Mouse (Mus musculus) left cerebral cortex, adult 9 months (tissue): ENCODE results near the gene Mfap1a.
"Not testable (repeated sequence)": the region's sequence is repeated elsewhere in the genome, so short reads cannot be mapped to it uniquely, and the experiment has no call there.

Source experiments
- DNase-seq, 2 experiments: peaks; one replicate each; pipeline ENCODE4 v3.0.0; 2022; ENCODE audit warnings: low spot score in 2 of 2

Mfap1a gene

GRCm38 (mm10) chr2:121505942-121506882 is at the start of gene Mfap1a, which contains the start of gene Wdr76:
Gene Mfap1a (minus strand): TSS chr2:121506665.
Gene Wdr76 (plus strand): TSS chr2:121506723.
- DNase-seq = peak; percentile 67 to 88

GRCm38 (mm10) chr2:121551271-121551670 is 44.8 kb upstream of the Mfap1a start:
- no peak for DNase-seq

GRCm38 (mm10) chr2:121549630-121550029 is 43.2 kb upstream of the Mfap1a start:
- no peak for DNase-seq

GRCm38 (mm10) chr2:121544829-121545228 is 38.4 kb upstream of the Mfap1a start:
- DNase-seq = no peak

GRCm38 (mm10) chr2:121525056-121525455 is 18.6 kb upstream of the Mfap1a start:
- peak; percentile 32 to 37 for DNase-seq

- DNase-seq = not testable (repeated sequence)
Observed at GRCm38 (mm10) chr2:121522830-121523229, 16.4 kb upstream of the Mfap1a start.

- peak in 1 of 2 experiments; percentile 60 for DNase-seq
Observed at GRCm38 (mm10) chr2:121522006-121522405, 15.5 kb upstream of the Mfap1a start.

- not testable (repeated sequence) for DNase-seq
Observed at GRCm38 (mm10) chr2:121518711-121519110, 12.2 kb upstream of the Mfap1a start.

GRCm38 (mm10) chr2:121518106-121518505 is 11.6 kb upstream of the Mfap1a start:
- DNase-seq = no peak

GRCm38 (mm10) chr2:121514211-121514610 is 7.7 kb upstream of the Mfap1a start:
- no peak for DNase-seq

GRCm38 (mm10) chr2:121512991-121513765 is 6.7 kb upstream of the Mfap1a start:
- not testable (repeated sequence) for DNase-seq

- no peak for DNase-seq
Observed at GRCm38 (mm10) chr2:121511401-121511800, 4.9 kb upstream of the Mfap1a start.

GRCm38 (mm10) chr2:121509584-121509983 is 3.1 kb upstream of the Mfap1a start:
- peak in 1 of 2 experiments; percentile 35 for DNase-seq

- DNase-seq = no peak
Observed at GRCm38 (mm10) chr2:121507951-121508330, 1.5 kb upstream of the Mfap1a start.

- DNase-seq = no peak
Observed at GRCm38 (mm10) chr2:121507173-121507950, 897 bp upstream of the Mfap1a start.

GRCm38 (mm10) chr2:121501550-121501949 is 4.9 kb downstream of the Mfap1a start:
- not testable (repeated sequence) for DNase-seq

- DNase-seq = not testable (repeated sequence)
Observed at GRCm38 (mm10) chr2:121484403-121484802, 22.1 kb downstream of the Mfap1a start.

- DNase-seq = no peak
Observed at GRCm38 (mm10) chr2:121483576-121483975, 22.9 kb downstream of the Mfap1a start.

- DNase-seq = not testable (repeated sequence)
Observed at GRCm38 (mm10) chr2:121480916-121481315, 25.5 kb downstream of the Mfap1a start.

- no peak for DNase-seq
Observed at GRCm38 (mm10) chr2:121480498-121480897, 26.0 kb downstream of the Mfap1a start.

GRCm38 (mm10) chr2:121477491-121478266 is 28.8 kb downstream of the Mfap1a start:
- DNase-seq = no peak
